In the genomic region with DNA sequence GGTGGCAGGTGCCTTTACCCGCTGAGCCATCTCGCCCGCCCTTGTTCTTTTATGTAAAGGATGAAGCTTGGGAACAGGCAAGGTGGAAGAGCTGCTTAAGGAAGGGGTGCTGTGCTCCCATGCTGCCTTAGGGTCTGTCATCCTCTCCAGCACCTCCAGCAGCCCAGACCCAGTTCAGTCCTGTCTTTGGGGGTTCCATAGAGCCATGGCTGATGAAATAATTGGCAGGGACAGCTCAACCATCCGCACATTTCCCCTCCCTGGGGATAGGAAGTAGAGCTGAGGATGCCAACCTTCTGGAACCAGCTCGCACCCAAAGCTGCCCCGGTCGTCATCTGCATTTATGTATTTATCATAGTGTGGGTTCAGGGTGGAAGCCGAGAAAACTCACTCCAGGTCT, we compare ENCODE assay signal across 15 mouse cellular contexts.
"Had no signal": no experiment of that assay in that cellular context is flagged by ENCODE, and none has a peak within 500 bp of the region (broad histone marks: within the 10 kb centered on the region; RNA-seq: fewer than 3 reads in every experiment).

No protein-coding gene starts in this region.

- H3K4me3 ChIP-seq: limb, embryonic 15.5 days; liver, embryonic 12.5 days; midbrain, embryonic 10.5 days; myocyte; neural tube, embryonic 15.5 days had no signal

- H3K27ac ChIP-seq: limb, embryonic 15.5 days; liver, embryonic 12.5 days; midbrain, embryonic 10.5 days; neural tube, embryonic 15.5 days had no signal

- DNase-seq: kidney, postnatal 25 days; layer of hippocampus, adult 9-11 months; lung, embryonic 14.5 days; lung, postnatal 10 days; lung, postnatal 4 days; midbrain, embryonic 14.5 days; right cerebral cortex, postnatal 4 days; spleen, adult 18-20 months; thymus, adult 18-20 months; thymus, postnatal 14 days had no signal
